28 mouse cellular contexts compared by ENCODE assay signal in the genomic region with DNA sequence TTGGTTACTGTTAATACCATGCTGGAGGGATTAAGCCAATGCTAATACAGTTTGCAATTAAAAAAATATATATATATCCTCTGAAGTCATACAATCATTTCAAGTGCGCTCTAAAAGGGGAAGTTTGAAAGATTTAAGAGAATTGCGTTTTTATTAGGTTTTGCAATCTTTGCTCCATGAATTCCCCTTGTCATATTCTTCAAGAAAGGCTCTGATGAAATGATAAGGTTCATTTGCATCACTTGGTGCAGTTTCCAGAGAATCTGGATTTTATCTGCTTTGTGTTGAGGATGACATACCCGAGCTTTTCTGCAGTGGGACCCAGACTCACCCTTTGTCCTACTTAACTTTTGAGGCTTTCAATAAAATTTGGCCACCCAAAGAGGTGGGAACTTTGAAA.
DNase-seq lines count a peak whose midpoint lies in the region; ATAC-seq lines count a peak whose summit lies in the region.
"Had no signal": no experiment of that assay in that cellular context is flagged by ENCODE, and none has a peak within 500 bp of the region (broad histone marks: within the 10 kb centered on the region; RNA-seq: fewer than 3 reads in every experiment).

No protein-coding gene starts in this region.

- no peak overlapping the region for H3K27ac ChIP-seq in forebrain, embryonic 14.5 days (ENCODE audit: low read depth, low read length)
- H3K27ac ChIP-seq in hindbrain, embryonic 10.5 days, result no peak overlapping the region
- H3K27ac ChIP-seq: embryonic facial prominence, embryonic 10.5 days; embryonic facial prominence, embryonic 13.5 days; forebrain, embryonic 12.5 days; hindbrain, embryonic 14.5 days; hindbrain, postnatal 0 days had no signal

- no peak overlapping the region for H3K4me2 ChIP-seq in forebrain, embryonic 14.5 days (ENCODE audit: low read length)
- H3K4me2 ChIP-seq: embryonic facial prominence, embryonic 13.5 days; forebrain, embryonic 12.5 days; heart, embryonic 11.5 days; hindbrain, embryonic 14.5 days had no signal

- H3K4me1 ChIP-seq in forebrain, embryonic 14.5 days (ENCODE audit: control insufficient read depth, insufficient read depth, low read length), result no peaks in the 10 kb centered on the region
- H3K4me1 ChIP-seq in hindbrain, embryonic 10.5 days (replicated peaks), result no peaks in the 10 kb centered on the region
- H3K4me1 ChIP-seq: embryonic facial prominence, embryonic 10.5 days; embryonic facial prominence, embryonic 13.5 days; forebrain, embryonic 12.5 days had no signal

- ATAC-seq in granulocyte monocyte progenitor cell, adult 5-6 weeks (replicated peaks; ENCODE audit: poor library complexity, severe bottlenecking), result peak; percentile 87
- peak; percentile 71 for ATAC-seq in megakaryocyte, adult 5-6 weeks (ENCODE audit: poor library complexity, severe bottlenecking)
- no peak for ATAC-seq in forebrain, embryonic 14.5 days
- ATAC-seq: forebrain, embryonic 16.5 days; hindbrain, postnatal 0 days; inflammation-experienced regulatory T-cells, adult 6 months had no signal

- WGBS in forebrain, embryonic 14.5 days, result 83% methylated on average over 3 of the region's 3 CpGs
- WGBS in hindbrain, embryonic 10.5 days, result 76% methylated on average over 3 of the region's 3 CpGs

- H3K36me3 ChIP-seq in forebrain, embryonic 14.5 days (ENCODE audit: control insufficient read depth, insufficient read depth, low read length), result no peaks in the 10 kb centered on the region
- no peaks in the 10 kb centered on the region for H3K36me3 ChIP-seq in hindbrain, embryonic 10.5 days
- H3K36me3 ChIP-seq: embryonic facial prominence, embryonic 10.5 days; embryonic facial prominence, embryonic 13.5 days; forebrain, embryonic 12.5 days; G1E had no signal

- H3K9me3 ChIP-seq in forebrain, embryonic 14.5 days (replicated peaks; ENCODE audit: control insufficient read depth, low read length), result 0 out of 2 replicates have a peak, but pooled peaks cover 4% of the 10 kb centered on the region
- H3K9me3 ChIP-seq in hindbrain, embryonic 10.5 days, result peaks cover 7% of the 10 kb centered on the region; the same call in 1 of the 2 replicates
- H3K9me3 ChIP-seq: embryonic facial prominence, embryonic 13.5 days; forebrain, embryonic 12.5 days; G1E had no signal

- H3K9ac ChIP-seq in forebrain, embryonic 14.5 days (ENCODE audit: low read length), result no peak overlapping the region
- H3K9ac ChIP-seq: embryonic facial prominence, embryonic 13.5 days; forebrain, embryonic 12.5 days; hindbrain, embryonic 14.5 days had no signal

- peak; percentile 58 for DNase-seq in 416B (ENCODE audit: low read depth)
- peak; percentile 24 for DNase-seq in A20 (ENCODE audit: low read depth, low spot score)
- DNase-seq in thymus, postnatal 0 days (ENCODE audit: low spot score), result no peak
- no peak for DNase-seq in forebrain, embryonic 14.5 days (ENCODE audit: low spot score)
- DNase-seq in hindbrain, embryonic 10.5 days (ENCODE audit: low spot score), result no peak
- no peak for DNase-seq in adrenal gland, adult 18-20 months (ENCODE audit: low spot score in 2 of 2)
- DNase-seq: adrenal gland, adult 8-10 months; adrenal gland, postnatal 25 days; B cell, adult 2 months; cerebellum, adult 11-12 months; cerebellum, adult 8-10 months; cerebellum, postnatal 25 days; embryo, embryonic 11 days; gastrocnemius, postnatal 10 days; gastrocnemius, postnatal 36 days had no signal

- H3K4me3 ChIP-seq in forebrain, embryonic 14.5 days (ENCODE audit: low read depth, low read length), result no peak overlapping the region
- H3K4me3 ChIP-seq in hindbrain, embryonic 10.5 days, result no peak overlapping the region
- H3K4me3 ChIP-seq: embryonic facial prominence, embryonic 10.5 days; embryonic facial prominence, embryonic 13.5 days; erythroblast, embryonic 14.5 days; forebrain, embryonic 12.5 days had no signal

- no peaks in the 10 kb centered on the region for H3K27me3 ChIP-seq in forebrain, embryonic 14.5 days (replicated peaks; ENCODE audit: control insufficient read depth, insufficient read depth, low read length)
- no peaks in the 10 kb centered on the region for H3K27me3 ChIP-seq in hindbrain, embryonic 10.5 days (ENCODE audit: insufficient read depth, poor library complexity, severe bottlenecking)
- H3K27me3 ChIP-seq: CH12.LX; embryonic facial prominence, embryonic 13.5 days; forebrain, embryonic 12.5 days had no signal

Comparison
In these comparisons a context has a peak if more than half of its experiments do, and no peak if none do; other contexts are left out.
1. DNase-seq: peak in 416B (single experiment) and A20 (single experiment); none in thymus, postnatal 0 days (single experiment), forebrain, embryonic 14.5 days (single experiment), hindbrain, embryonic 10.5 days (single experiment) and adrenal gland, adult 18-20 months (0 of 2).